Mouse (Mus musculus) heart, postnatal 10 days (tissue): ENCODE results near the gene Pate4. TPM values are rescaled to one million over a fixed set of nuclear protein-coding genes. Genes with fewer than 3 reads are reported as not detected.
"Not testable (repeated sequence)": the region's sequence is repeated elsewhere in the genome, so short reads cannot be mapped to it uniquely, and the experiment has no call there.

ENCODE experiments used
- DNase-seq, 2 experiments: peaks; one replicate each; pipeline ENCODE4 v3.0.0; 2021
- intact Hi-C: fragments of 180-260 bp; cut with DNase I; formaldehyde crosslinking; loops from one replicate; pipeline ENCODE4 v1.15.1; 2025
- total RNA-seq, 2 experiments: library from RNA; stranded (reverse); gene quantifications; 2 replicates each; pipeline ENCODE4 v1.2.3; 2021

The Pate4 gene
- total RNA-seq: not detected

GRCm38 (mm10) chr9:35611841-35612240, at the start of gene Pate4:
Pate4 (minus strand) TSS chr9:35611941.
- intact Hi-C loops: no loop called here
- DNase-seq: no peak

GRCm38 (mm10) chr9:35648102-35648501, 36.4 kb upstream of the Pate4 start, which contains the start of gene Pate3:
Pate3 (minus strand) TSS chr9:35648202.
- DNase-seq: no peak
- intact Hi-C loops: no loop called here

GRCm38 (mm10) chr9:35632981-35633380, 21.2 kb upstream of the Pate4 start:
- intact Hi-C loops: no loop called here
- DNase-seq: peak in 1 of 2 experiments; percentile 2

GRCm38 (mm10) chr9:35616784-35617183, 5.0 kb upstream of the Pate4 start:
- intact Hi-C loops, DNase-seq: not testable (repeated sequence)

- intact Hi-C loops: no loop called here
- DNase-seq: no peak
These were observed 2.3 kb upstream of the Pate4 start for GRCm38 (mm10) chr9:35614005-35614404.

GRCm38 (mm10) chr9:35607647-35608405, 3.9 kb downstream of the Pate4 start:
- DNase-seq: no peak
- intact Hi-C loops: no loop called here

- DNase-seq: peak; percentile 21 to 41
- intact Hi-C loops: loop anchor here (2.0 to 10.0 kb wide), 3 partner anchors 114 to 1096 kb away; partner anchors contain the start of gene Gm7257
These were observed 18.8 kb downstream of the Pate4 start for GRCm38 (mm10) chr9:35592903-35593302.

GRCm38 (mm10) chr9:35587674-35588073, 24.1 kb downstream of the Pate4 start:
- no peak for DNase-seq
- intact Hi-C loops: no loop called here

- intact Hi-C loops: no loop called here
- DNase-seq: no peak
These were observed 37.3 kb downstream of the Pate4 start for GRCm38 (mm10) chr9:35574416-35574815.

- DNase-seq: no peak
- intact Hi-C loops: no loop called here
These were observed 41.1 kb downstream of the Pate4 start for GRCm38 (mm10) chr9:35570663-35571062.

GRCm38 (mm10) chr9:35569571-35570534, 41.9 kb downstream of the Pate4 start, which contains the start of the genes Pate2 and Hyls1:
Pate2 (plus strand) TSS chr9:35570284.
Hyls1 (minus strand) TSS chr9:35570398.
- intact Hi-C loops: no loop called here
- DNase-seq: peak; percentile 94

- intact Hi-C loops: no loop called here
- no peak for DNase-seq
These were observed 43.7 kb downstream of the Pate4 start for GRCm38 (mm10) chr9:35567995-35568394.

- intact Hi-C loops: no loop called here
- no peak for DNase-seq
These were observed 47.1 kb downstream of the Pate4 start for GRCm38 (mm10) chr9:35564536-35565240.

- intact Hi-C loops: no loop called here
These were observed 50.2 kb downstream of the Pate4 start for GRCm38 (mm10) chr9:35561583-35561982.

GRCm38 (mm10) chr9:35561076-35561475, 50.7 kb downstream of the Pate4 start:
- no peak for DNase-seq
- intact Hi-C loops: no loop called here

More at GRCm38 (mm10) chr9:35561583-35561982, 50.2 kb downstream of the Pate4 start:
- DNase-seq: no peak

GRCm38 (mm10) chr9:35559009-35559890, 52.5 kb downstream of the Pate4 start:
- DNase-seq: peak; percentile 81 to 83
- intact Hi-C loops: no loop called here

- intact Hi-C loops: no loop called here
- no peak for DNase-seq
These were observed 53.3 kb downstream of the Pate4 start, which contains the start of the genes Ddx25 and Pus3 for GRCm38 (mm10) chr9:35558257-35559008. Ddx25 (minus strand) TSS chr9:35558528. Pus3 (plus strand) TSS chr9:35558595.
